12 mouse cellular contexts compared by ENCODE assay signal in the genomic region with DNA sequence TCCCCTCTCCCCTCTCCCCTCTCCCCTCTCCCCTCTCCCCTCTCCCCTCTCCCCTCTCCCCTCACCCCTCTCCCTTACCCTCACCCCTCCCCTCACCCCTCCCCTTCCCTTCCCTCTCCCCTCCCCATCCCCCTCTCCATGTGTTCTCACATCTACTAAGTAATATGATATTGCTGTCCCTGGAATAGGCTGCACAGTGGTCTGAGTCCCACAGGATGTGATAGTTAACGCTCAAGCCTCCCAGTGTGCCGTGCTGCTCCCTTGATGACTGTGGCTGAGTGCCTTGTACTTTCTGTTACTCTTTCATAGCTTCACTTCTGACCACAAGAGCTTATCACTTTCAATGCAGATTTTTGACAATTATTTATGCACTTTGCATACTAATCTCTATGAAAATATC.
"Had no signal": no experiment of that assay in that cellular context is flagged by ENCODE, and none has a peak within 500 bp of the region (broad histone marks: within the 10 kb centered on the region; RNA-seq: fewer than 3 reads in every experiment).

No protein-coding gene starts in this region.

- H3K4me1 ChIP-seq: limb, embryonic 13.5 days; midbrain, embryonic 15.5 days had no signal

- H3K36me3 ChIP-seq: limb, embryonic 13.5 days; midbrain, embryonic 15.5 days had no signal

- H3K9me3 ChIP-seq: limb, embryonic 13.5 days; midbrain, embryonic 15.5 days had no signal

- ATAC-seq: lung, postnatal 0 days; midbrain, embryonic 15.5 days had no signal

- H3K9ac ChIP-seq: limb, embryonic 13.5 days; liver, embryonic 14.5 days; midbrain, embryonic 15.5 days had no signal

- DNase-seq: kidney, adult 2 months; kidney, postnatal 4 days; lung, adult 18-20 months; lung, postnatal 4 days; right cerebral cortex, postnatal 14 days; thymus, postnatal 4 days had no signal

- H3K27me3 ChIP-seq: limb, embryonic 13.5 days; midbrain, embryonic 15.5 days had no signal

- H3K4me2 ChIP-seq: limb, embryonic 13.5 days; midbrain, embryonic 11.5 days; midbrain, embryonic 15.5 days had no signal

- H3K4me3 ChIP-seq: layer of hippocampus, adult 2 months; limb, embryonic 13.5 days; midbrain, embryonic 15.5 days had no signal

- H3K27ac ChIP-seq: layer of hippocampus, adult 2 months; limb, embryonic 13.5 days; liver, embryonic 14.5 days; midbrain, embryonic 15.5 days had no signal
